Mouse (Mus musculus) heart, embryonic 12.5 days (tissue): ENCODE data around the gene Frmd4a. TPM values are rescaled to one million over a fixed set of nuclear protein-coding genes. Genes with fewer than 3 reads are reported as not detected.

Experiments
- ATAC-seq: fragments of 200-750 bp; cut with Nextera tagmentation; 2 replicates; pipeline ENCODE4 v1.8.0; 2017; ENCODE audit warnings: moderate TSS enrichment, moderate library complexity; ENCODE audit not compliant: insufficient number of reproducible peaks, low FRiP score
- H3K27ac ChIP-seq: fragments of 300-500 bp; sonication (generic); 2 replicates; pipeline ENCODE4 v1.5.1; 2016; ENCODE audit warnings: mild to moderate bottlenecking, moderate library complexity; ENCODE audit not compliant: poor library complexity, severe bottlenecking
- H3K27me3 ChIP-seq: fragments of 300-500 bp; sonication (generic); replicated peaks from 2 replicates; pipeline ENCODE4 v1.6.1; 2016; ENCODE audit warnings: mild to moderate bottlenecking, moderate library complexity
- H3K36me3 ChIP-seq: fragments of 300-500 bp; sonication (generic); 2 replicates; pipeline ENCODE4 v1.6.1; 2016; ENCODE audit warnings: mild to moderate bottlenecking, moderate library complexity
- H3K4me1 ChIP-seq: fragments of 300-500 bp; sonication (generic); replicated peaks from 2 replicates; pipeline ENCODE4 v1.6.1; 2016; ENCODE audit warnings: mild to moderate bottlenecking
- H3K4me2 ChIP-seq: fragments of 300-500 bp; sonication (generic); 2 replicates; pipeline ENCODE4 v1.6.1; 2016; ENCODE audit warnings: mild to moderate bottlenecking, moderate library complexity
- H3K4me3 ChIP-seq: fragments of 300-500 bp; sonication (generic); 2 replicates; pipeline ENCODE4 v1.5.1; 2016; ENCODE audit warnings: mild to moderate bottlenecking
- H3K9ac ChIP-seq: fragments of 300-500 bp; sonication (generic); 2 replicates; pipeline ENCODE4 v1.6.1; 2016; ENCODE audit warnings: mild to moderate bottlenecking, moderate library complexity
- H3K9me3 ChIP-seq: fragments of 300-500 bp; sonication (generic); replicated peaks from 2 replicates; pipeline ENCODE4 v1.6.1; 2016; ENCODE audit warnings: mild to moderate bottlenecking, moderate library complexity
- WGBS: fragments of 180-500 bp; shearing (Covaris S2); methylation state at CpG from one replicate; pipeline ENCODE4 v1.1.7; 2016; 5-methylcytosine and 5-hydroxymethylcytosine counted together
- polyA plus RNA-seq: library from polyadenylated mRNA; unstranded; fragments of >200 nt; fragmentation: Nextera tagmentation; extraction: Ambion mirVana; gene quantifications from 2 replicates; pipeline ENCODE4 v1.2.1, GENCODE M21; 2016

The Frmd4a gene
- polyA plus RNA-seq, 1 experiment from 2014 or later = 23.2 TPM

DNA sequence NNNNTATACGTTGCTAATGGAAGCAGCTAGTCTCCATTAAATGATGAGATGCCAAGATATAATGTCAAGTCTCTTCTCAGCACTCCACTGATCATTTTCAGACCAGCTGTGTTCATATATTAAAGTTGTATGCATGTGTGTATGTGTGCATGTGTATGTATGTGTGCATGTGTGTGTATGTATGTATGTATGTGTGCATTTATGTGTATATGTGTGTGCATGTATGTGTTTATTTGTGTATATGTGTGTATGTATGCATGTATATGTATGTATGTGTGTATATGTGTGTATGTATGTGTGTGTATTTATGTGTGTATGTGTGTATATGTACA, 204.9 kb downstream of the Frmd4a start:
- Histone ChIP-seq H3K4me2 (no peak overlapping the region), H3K27ac (no peak overlapping the region), H3K27me3 (no peaks in the 10 kb centered on the region), H3K36me3 (no peaks in the 10 kb centered on the region), H3K9me3 (no peaks in the 10 kb centered on the region), H3K4me3 (no peak overlapping the region), H3K9ac (no peak overlapping the region), H3K4me1 (peaks cover 10% of the 10 kb centered on the region)
- 0% methylated on average over 1 of the region's 1 CpGs for WGBS
- ATAC-seq = no peak

DNA sequence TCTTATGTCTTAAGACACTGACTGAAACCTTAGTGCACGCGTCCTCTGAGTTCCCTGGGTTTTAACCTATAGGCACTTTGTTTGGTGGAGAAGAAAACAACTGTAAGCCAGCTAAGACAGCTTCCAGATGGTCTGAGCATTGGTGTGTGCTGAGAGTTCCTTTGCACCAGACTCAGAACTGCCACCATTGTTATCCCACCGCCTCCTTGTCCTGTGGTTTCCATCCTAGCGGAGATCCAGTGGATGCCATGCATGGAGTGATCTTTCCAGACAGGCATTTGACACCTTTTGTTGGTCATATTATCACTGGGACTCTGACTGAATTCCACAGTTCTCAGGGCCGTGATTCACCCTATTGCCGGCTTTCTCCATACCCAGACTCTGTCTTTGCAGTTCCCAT, 205.8 kb downstream of the Frmd4a start:
- Histone ChIP-seq H3K4me1 (peaks cover 19% of the 10 kb centered on the region), H3K36me3 (no peaks in the 10 kb centered on the region), H3K27ac (no peak overlapping the region), H3K27me3 (no peaks in the 10 kb centered on the region), H3K4me3 (no peak overlapping the region), H3K9ac (no peak overlapping the region), H3K4me2 (no peak overlapping the region), H3K9me3 (no peaks in the 10 kb centered on the region)
- 77% methylated on average over 6 of the region's 6 CpGs for WGBS
- no peak for ATAC-seq

DNA sequence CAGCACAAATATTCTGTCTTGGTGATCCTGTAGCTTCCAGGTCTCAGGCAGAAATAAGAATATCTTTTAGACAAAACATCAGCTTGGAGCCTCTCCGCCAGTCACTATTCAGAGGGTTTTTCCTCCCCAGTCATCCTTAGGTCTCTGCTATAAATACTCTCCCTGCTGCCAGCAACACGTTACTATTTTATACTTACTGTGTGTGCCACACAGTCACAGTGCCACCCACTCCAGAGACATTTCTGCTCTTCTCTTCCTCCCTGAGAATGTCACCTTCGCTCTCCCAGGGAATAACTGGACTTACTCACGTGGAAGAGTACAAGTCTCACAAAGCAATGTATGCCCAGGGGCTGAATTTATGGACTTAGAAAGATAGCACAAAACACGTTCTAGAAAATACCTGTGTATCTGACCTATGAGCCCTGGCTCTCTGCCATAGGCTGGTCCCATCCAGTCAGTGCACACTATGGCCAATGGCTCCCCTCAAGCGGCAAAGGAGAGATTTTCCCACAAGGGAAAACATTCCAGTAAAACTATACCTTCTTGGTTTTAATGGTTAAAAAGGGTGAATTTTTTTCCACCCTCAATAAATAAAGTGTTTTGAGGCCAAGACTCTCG, 209.5 kb downstream of the Frmd4a start:
- 55% methylated on average over 7 of the region's 7 CpGs for WGBS
- H3K4me2 ChIP-seq = no peak overlapping the region
- no peaks in the 10 kb centered on the region for H3K9me3 ChIP-seq

DNA sequence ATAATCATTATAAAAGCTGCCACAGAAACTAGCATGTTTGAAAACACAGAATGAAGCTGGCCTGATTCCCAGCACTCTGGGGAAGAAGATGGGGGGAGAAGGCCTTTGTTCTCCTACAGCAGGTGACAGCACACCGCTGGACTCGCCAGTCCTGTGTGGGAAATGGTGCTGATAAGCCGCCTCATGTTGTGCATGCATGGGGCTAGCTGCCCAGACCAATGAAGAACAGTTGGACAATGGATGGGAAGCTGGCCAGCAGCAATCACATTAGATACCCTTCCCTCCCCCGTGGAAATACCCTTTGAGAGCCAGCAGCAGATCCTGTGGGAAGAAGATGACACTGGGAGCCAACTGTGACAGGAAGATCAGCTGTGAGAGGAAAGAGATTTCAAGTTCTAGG, 210.0 kb downstream of the Frmd4a start:
- H3K4me3 ChIP-seq = no peak overlapping the region
- peak; percentile 77 for ATAC-seq
- H3K27me3 ChIP-seq = no peaks in the 10 kb centered on the region
- H3K4me1 ChIP-seq = peaks cover 31% of the 10 kb centered on the region
- H3K36me3 ChIP-seq = no peaks in the 10 kb centered on the region
- H3K27ac ChIP-seq = no peak overlapping the region; the same call in 1 of the 2 replicates
- no peak overlapping the region for H3K9ac ChIP-seq
- no peaks in the 10 kb centered on the region for H3K9me3 ChIP-seq
- no peak overlapping the region for H3K4me2 ChIP-seq
- WGBS = 28% methylated on average over 4 of the region's 4 CpGs

More for the DNA sequence above, 209.5 kb downstream of the Frmd4a start:
- no peaks in the 10 kb centered on the region for H3K36me3 ChIP-seq
- H3K4me3 ChIP-seq = no peak overlapping the region
- no peaks in the 10 kb centered on the region for H3K27me3 ChIP-seq
- no peak for ATAC-seq
- H3K9ac ChIP-seq = no peak overlapping the region
- H3K4me1 ChIP-seq = peaks cover 27% of the 10 kb centered on the region
- H3K27ac ChIP-seq = no peak overlapping the region

DNA sequence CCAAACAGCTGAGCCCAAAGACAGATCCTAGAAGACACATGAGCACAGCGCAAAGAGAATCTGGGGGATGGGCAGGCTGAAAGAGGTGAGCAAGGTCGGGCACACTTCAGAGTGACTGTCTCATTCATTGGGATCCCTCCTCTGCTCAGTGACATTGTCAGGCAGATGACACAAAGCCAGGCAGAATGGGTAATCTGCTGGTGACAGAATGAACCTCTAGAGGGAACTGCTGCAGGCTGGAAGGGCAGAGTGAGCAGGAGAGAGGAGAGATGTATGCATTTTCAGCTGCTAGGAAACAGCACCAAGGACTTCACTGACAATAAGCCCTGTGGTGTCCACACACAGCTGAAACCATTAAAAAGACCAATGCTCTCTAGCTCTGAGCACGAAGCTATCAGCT, 211.0 kb downstream of the Frmd4a start:
- no peak for ATAC-seq
- no peak overlapping the region for H3K27ac ChIP-seq
- 21% methylated on average over 3 of the region's 3 CpGs for WGBS

DNA sequence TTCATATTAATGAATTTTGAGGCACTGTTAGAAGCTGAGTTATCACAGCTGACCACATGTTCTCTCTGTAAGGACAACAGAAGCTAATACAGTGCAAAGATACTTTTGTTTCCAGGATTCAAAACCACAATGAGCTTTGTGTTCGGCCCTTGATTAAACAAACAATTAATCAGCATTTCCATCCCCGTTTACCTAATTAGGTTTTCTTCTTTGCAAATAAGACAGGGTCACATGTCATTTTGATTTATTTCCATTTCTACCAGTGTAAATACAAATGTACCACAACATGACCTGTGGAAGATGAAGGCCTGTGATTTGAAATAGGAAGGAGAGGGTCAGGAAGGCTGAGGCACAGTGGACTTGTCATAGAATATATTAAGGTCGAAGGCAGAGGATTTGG, 214.8 kb downstream of the Frmd4a start:
- peak overlapping the region; percentile 51; the same call in 1 of the 2 replicates for H3K4me2 ChIP-seq
- no peaks in the 10 kb centered on the region for H3K9me3 ChIP-seq
- peak overlapping the region; percentile 63; the same call in 1 of the 2 replicates for H3K27ac ChIP-seq
- WGBS = 52% methylated on average over 3 of the region's 3 CpGs
- no peaks in the 10 kb centered on the region for H3K27me3 ChIP-seq
- peaks cover 28% of the 10 kb centered on the region for H3K4me1 ChIP-seq
- H3K4me3 ChIP-seq = no peak overlapping the region
- H3K36me3 ChIP-seq = no peaks in the 10 kb centered on the region
- no peak for ATAC-seq
- no peak overlapping the region for H3K9ac ChIP-seq

More for the DNA sequence above, 211.0 kb downstream of the Frmd4a start:
- Histone ChIP-seq H3K27me3 (no peaks in the 10 kb centered on the region), H3K9me3 (no peaks in the 10 kb centered on the region), H3K4me1 (peaks cover 37% of the 10 kb centered on the region), H3K4me2 (no peak overlapping the region), H3K4me3 (no peak overlapping the region), H3K36me3 (no peaks in the 10 kb centered on the region), H3K9ac (no peak overlapping the region)

DNA sequence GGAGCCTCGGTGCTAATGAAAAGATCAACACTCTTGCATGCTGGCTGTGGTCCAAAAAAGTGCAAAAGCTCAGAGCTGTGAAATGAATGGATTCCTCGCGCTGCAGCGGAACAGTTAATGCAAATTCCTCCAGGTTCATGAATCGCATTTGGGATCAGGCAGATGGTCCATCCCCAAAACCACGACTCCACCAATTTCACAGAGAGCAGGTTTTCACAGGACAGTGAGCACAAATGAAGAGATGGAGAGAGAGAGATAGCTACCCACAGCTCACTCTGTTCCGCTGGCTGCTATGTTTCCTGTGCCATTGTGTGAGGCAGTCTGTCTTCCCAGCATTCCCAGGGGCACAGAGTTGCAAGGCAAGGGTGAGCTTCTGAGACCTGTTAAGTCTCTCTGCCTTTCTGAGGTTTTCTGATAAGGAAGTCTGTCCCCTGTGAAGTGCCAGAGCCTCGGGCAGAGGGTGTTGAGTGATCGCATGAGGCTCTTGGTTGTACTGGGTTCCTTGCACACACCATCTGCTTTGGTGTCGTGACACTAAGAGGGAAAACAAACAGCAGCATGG, 215.3 kb downstream of the Frmd4a start:
- H3K4me2 ChIP-seq = peak overlapping the region; percentile 51
- peak; percentile 72 for ATAC-seq
- H3K9ac ChIP-seq = peak overlapping the region; percentile 37; the same call in 1 of the 2 replicates
- WGBS = 19% methylated on average over 10 of the region's 10 CpGs
- peaks cover 23% of the 10 kb centered on the region for H3K4me1 ChIP-seq
- no peaks in the 10 kb centered on the region for H3K9me3 ChIP-seq
- H3K4me3 ChIP-seq = 0 out of 2 replicates have a peak overlapping the region, but pooled peaks have one; percentile 10
- no peaks in the 10 kb centered on the region for H3K36me3 ChIP-seq
- H3K27ac ChIP-seq = peak overlapping the region; percentile 63
- H3K27me3 ChIP-seq = no peaks in the 10 kb centered on the region

DNA sequence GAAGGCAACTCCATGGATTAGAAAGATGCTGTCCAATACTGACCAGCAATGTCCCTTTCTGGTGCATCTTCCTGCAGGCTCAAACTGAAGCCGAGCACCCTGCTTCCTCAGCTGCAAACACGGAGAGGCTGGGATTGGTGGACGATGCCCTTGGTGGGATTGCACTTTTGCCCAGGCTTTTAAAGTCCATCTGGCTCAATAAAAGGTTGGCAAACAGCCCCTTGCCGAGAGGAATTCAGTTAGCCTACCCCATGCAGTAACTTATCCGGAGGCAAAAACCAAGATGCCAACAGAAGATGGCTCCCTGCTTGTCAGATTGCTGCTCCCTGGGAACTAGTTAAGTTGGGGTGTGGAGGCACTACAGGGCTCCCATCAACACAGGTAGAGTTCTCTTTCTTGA, 220.2 kb downstream of the Frmd4a start:
- WGBS = 86% methylated on average over 5 of the region's 5 CpGs
- no peak overlapping the region for H3K4me2 ChIP-seq
- peaks cover 5% of the 10 kb centered on the region for H3K4me1 ChIP-seq
- no peak overlapping the region for H3K9ac ChIP-seq
- H3K4me3 ChIP-seq = no peak overlapping the region
- no peaks in the 10 kb centered on the region for H3K36me3 ChIP-seq
- H3K27ac ChIP-seq = no peak overlapping the region
- ATAC-seq = no peak
- H3K27me3 ChIP-seq = no peaks in the 10 kb centered on the region
- no peaks in the 10 kb centered on the region for H3K9me3 ChIP-seq

DNA sequence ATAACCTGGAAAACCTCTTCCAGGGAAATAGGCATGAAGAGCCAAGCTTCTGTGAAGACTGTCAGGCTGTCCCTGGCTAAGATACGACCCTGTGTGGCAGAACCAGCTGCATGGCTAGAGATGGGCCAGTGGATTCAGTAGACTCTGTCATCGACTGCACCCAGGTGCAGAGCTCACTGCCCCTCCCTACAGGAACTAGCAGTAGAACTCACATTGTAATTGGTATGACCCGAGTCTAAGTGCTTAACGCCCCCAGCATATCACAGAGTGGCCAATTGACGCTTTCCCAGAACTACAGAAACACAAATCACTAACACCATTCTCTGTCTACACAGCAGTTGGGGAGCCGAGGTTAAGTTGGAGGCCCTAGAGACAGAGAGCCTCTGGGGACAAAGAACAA, 232.2 kb downstream of the Frmd4a start:
- no peaks in the 10 kb centered on the region for H3K36me3 ChIP-seq
- H3K4me3 ChIP-seq = no peak overlapping the region
- no peak overlapping the region for H3K4me2 ChIP-seq
- 33% methylated on average over 6 of the region's 6 CpGs for WGBS
- H3K27ac ChIP-seq = no peak overlapping the region
- H3K4me1 ChIP-seq = peaks cover 27% of the 10 kb centered on the region
- no peaks in the 10 kb centered on the region for H3K9me3 ChIP-seq
- H3K27me3 ChIP-seq = no peaks in the 10 kb centered on the region
- no peak for ATAC-seq
- H3K9ac ChIP-seq = no peak overlapping the region

DNA sequence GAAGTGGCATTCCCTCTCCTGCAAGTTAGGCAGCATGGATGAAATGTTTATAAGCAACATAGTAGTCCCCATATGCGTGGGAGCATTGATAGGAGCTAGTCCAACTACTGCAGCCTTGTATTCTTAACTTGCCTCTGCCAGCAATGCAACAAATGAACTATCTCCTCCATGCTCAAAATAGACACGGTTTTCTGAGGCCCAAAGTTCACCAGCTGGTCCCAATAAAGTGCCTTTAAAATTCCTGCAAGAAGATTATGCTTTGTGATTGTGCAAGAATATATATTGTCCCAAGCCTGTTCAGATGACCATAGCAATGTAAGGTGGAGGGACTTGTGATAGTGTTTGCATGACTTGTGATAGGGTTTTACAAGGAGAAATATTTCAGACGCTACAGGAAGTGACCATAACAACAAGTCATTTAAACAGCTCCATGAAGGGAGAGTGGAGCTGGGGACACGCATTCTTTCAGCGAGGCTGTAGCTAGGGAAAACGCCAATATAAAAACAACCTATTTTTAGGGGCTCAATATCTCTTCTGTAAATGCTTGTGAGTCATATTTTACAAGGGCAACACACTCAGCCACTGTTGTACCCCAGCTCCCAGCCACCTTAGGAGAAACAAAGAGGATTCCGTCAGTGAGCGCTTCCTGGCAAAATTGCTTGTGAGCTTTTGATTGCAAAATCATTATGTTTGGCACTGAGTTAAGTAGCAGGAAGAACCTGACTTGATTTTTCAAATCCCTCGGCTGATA, 235.2 kb downstream of the Frmd4a start:
- Histone ChIP-seq H3K9ac (peak overlapping the region; percentile 40; the same call in 1 of the 2 replicates), H3K4me2 (peak overlapping the region; percentile 41)

DNA sequence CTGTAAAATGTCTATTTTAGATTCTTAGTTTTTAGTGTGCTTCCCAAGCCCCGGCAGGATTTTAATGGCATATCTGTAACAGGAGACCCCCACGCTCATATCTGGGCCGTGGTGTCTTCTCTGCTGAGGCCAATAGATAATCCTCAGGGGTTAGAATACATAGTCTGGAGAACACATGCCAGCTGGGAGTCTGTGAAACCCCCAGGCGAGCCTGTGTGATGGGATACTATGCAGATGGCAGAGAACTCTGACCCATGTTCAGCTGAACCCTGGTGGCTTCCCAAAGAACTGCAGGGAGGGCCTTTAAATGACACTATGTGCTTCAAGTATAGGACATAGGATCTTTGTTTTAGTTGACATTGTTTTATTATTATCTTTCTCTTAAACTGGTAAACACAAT, 235.8 kb downstream of the Frmd4a start:
- H3K4me3 ChIP-seq = no peak overlapping the region
- 10% methylated on average over 4 of the region's 4 CpGs for WGBS

More for the DNA sequence above, 235.2 kb downstream of the Frmd4a start:
- no peaks in the 10 kb centered on the region for H3K27me3 ChIP-seq
- H3K36me3 ChIP-seq = no peaks in the 10 kb centered on the region
- no peaks in the 10 kb centered on the region for H3K9me3 ChIP-seq
- H3K4me1 ChIP-seq = peaks cover 27% of the 10 kb centered on the region
- H3K4me3 ChIP-seq = no peak overlapping the region
- H3K27ac ChIP-seq = peak overlapping the region; percentile 91
- WGBS = 16% methylated on average over 9 of the region's 9 CpGs
- peak; percentile 44 for ATAC-seq

More for the DNA sequence above, 235.8 kb downstream of the Frmd4a start:
- peak; percentile 69 for ATAC-seq
- no peaks in the 10 kb centered on the region for H3K27me3 ChIP-seq
- H3K4me1 ChIP-seq = peaks cover 27% of the 10 kb centered on the region
- peak overlapping the region; percentile 40; the same call in 1 of the 2 replicates for H3K9ac ChIP-seq
- no peaks in the 10 kb centered on the region for H3K36me3 ChIP-seq
- H3K27ac ChIP-seq = peak overlapping the region; percentile 91
- H3K4me2 ChIP-seq = peak overlapping the region; percentile 41
- H3K9me3 ChIP-seq = 0 out of 2 replicates have a peak, but pooled peaks cover 4% of the 10 kb centered on the region
